Comparison of ENCODE assay signal across 9 mouse cellular contexts in the genomic region with DNA sequence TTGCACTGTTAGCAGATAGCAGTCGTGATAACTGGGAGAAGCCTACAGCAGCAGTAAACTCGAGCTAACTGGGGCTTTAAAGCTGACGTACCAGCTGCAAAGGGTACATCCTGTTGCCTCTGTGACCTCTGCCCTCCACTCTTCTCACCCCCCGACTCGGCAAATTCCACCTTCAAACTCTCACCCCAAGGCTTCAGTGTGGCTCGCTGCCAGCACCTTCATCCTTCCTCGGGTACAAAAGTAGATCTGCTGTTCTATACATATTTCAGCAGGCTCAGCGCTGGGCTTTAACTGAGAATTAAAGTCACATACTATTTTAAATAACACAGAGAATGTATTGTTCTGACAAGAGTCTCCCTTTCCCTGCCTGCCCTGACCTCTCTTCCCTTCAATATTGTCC.
DNase-seq lines count a peak whose midpoint lies in the region; ATAC-seq and TF ChIP-seq lines count a peak whose summit lies in the region.
"Had no signal": no experiment of that assay in that cellular context is flagged by ENCODE, and none has a peak within 500 bp of the region (broad histone marks: within the 10 kb centered on the region; RNA-seq: fewer than 3 reads in every experiment).

No protein-coding gene starts in this region.

- H3K9me3 ChIP-seq in hindbrain, embryonic 12.5 days (replicated peaks): no peaks in the 10 kb centered on the region
- no peaks in the 10 kb centered on the region for H3K9me3 ChIP-seq in midbrain, embryonic 16.5 days (replicated peaks; ENCODE audit: control insufficient read depth, low read length, poor library complexity, severe bottlenecking)

- peaks cover 37% of the 10 kb centered on the region for H3K4me1 ChIP-seq in hindbrain, embryonic 12.5 days
- H3K4me1 ChIP-seq in midbrain, embryonic 16.5 days (ENCODE audit: control insufficient read depth, insufficient read depth, low read length): peaks cover 24% of the 10 kb centered on the region

- no peak overlapping the region for H3K9ac ChIP-seq in hindbrain, embryonic 12.5 days
- H3K9ac ChIP-seq in midbrain, embryonic 16.5 days (ENCODE audit: low read depth, low read length): peak overlapping the region; percentile 30; the same call in 1 of the 2 replicates

- DNase-seq in gastrocnemius, postnatal 25 days: peak; percentile 5
- no peak for DNase-seq in gastrocnemius, postnatal 14 days
- peak; percentile 23 for DNase-seq in T-cell, adult 2 months (ENCODE audit: low spot score)
- DNase-seq in frontal cortex, postnatal 10 days (ENCODE audit: low spot score in 2 of 2): no peak
- DNase-seq in left cerebral cortex, adult 2 months (ENCODE audit: extremely low spot score in 1 of 2, low spot score in 2 of 2): no peak
- no peak for DNase-seq in MN1 (ENCODE audit: low spot score)

- no peak overlapping the region for H3K27ac ChIP-seq in hindbrain, embryonic 12.5 days
- H3K27ac ChIP-seq in midbrain, embryonic 16.5 days (ENCODE audit: low read length): peak overlapping the region; percentile 54
- H3K27ac ChIP-seq in left cerebral cortex, adult 2 months: no peak overlapping the region
- H3K27ac ChIP-seq: macrophage had no signal

- TF ChIP-seq CTCF in left cerebral cortex, adult 2 months (IDR thresholded peaks at IDR 0.05): no peak

- 12% methylated on average over 8 of the region's 8 CpGs for WGBS in hindbrain, embryonic 12.5 days
- WGBS in midbrain, embryonic 16.5 days: 6% methylated on average over 8 of the region's 8 CpGs

- peak overlapping the region; percentile 15; the same call in 1 of the 2 replicates for H3K4me2 ChIP-seq in hindbrain, embryonic 12.5 days (replicated peaks)
- H3K4me2 ChIP-seq in midbrain, embryonic 16.5 days (ENCODE audit: low read length): peak overlapping the region; percentile 42

- no peak for ATAC-seq in hindbrain, embryonic 12.5 days (ENCODE audit: low FRiP score)
- ATAC-seq in midbrain, embryonic 16.5 days: no peak

- no peak overlapping the region for H3K4me3 ChIP-seq in hindbrain, embryonic 12.5 days
- no peak overlapping the region; the same call in 1 of the 2 replicates for H3K4me3 ChIP-seq in midbrain, embryonic 16.5 days (ENCODE audit: low read depth, low read length)
- no peak overlapping the region for H3K4me3 ChIP-seq in left cerebral cortex, adult 2 months

- no peaks in the 10 kb centered on the region for H3K27me3 ChIP-seq in hindbrain, embryonic 12.5 days
- H3K27me3 ChIP-seq in midbrain, embryonic 16.5 days (ENCODE audit: control insufficient read depth, insufficient read depth, low read depth, low read length): no peaks in the 10 kb centered on the region

- intact Hi-C loops in gastrocnemius, postnatal 14 days (cut with DNase I; ENCODE audit: low total_unique reads): no loop called here
- intact Hi-C loops in left cerebral cortex, adult 2 months (cut with DNase I): no loop called here

- no peaks in the 10 kb centered on the region for H3K36me3 ChIP-seq in hindbrain, embryonic 12.5 days
- no peaks in the 10 kb centered on the region for H3K36me3 ChIP-seq in midbrain, embryonic 16.5 days (ENCODE audit: control insufficient read depth, insufficient read depth, low read length)

Comparison
In these comparisons a context has a peak if more than half of its experiments do, and no peak if none do; other contexts are left out.
1. DNase-seq: peak in gastrocnemius, postnatal 25 days (single experiment) and T-cell, adult 2 months (single experiment); none in gastrocnemius, postnatal 14 days (single experiment), frontal cortex, postnatal 10 days (0 of 2), left cerebral cortex, adult 2 months (0 of 2) and MN1 (single experiment).